Mouse (Mus musculus) neural tube, embryonic 11.5 days (tissue): ENCODE measurements around the gene Mlf2. TPM values are rescaled to one million over a fixed set of nuclear protein-coding genes. Genes with fewer than 3 reads are reported as not detected.
A peak's percentile ranks its signal among the peaks of the same experiment; 100 is the strongest.

Source experiments
- ATAC-seq: fragments of 200-750 bp; cut with Nextera tagmentation; 2 replicates; pipeline ENCODE4 v1.8.0; 2017; ENCODE audit warnings: moderate number of reproducible peaks, mild to moderate bottlenecking, moderate TSS enrichment, moderate library complexity; ENCODE audit not compliant: insufficient read depth, low FRiP score, low TSS enrichment
- DNase-seq: peaks from one replicate; pipeline ENCODE4 v3.0.0-alpha.2; 2015; ENCODE audit warnings: low spot score
- H3K27ac ChIP-seq: fragments of 300-500 bp; sonication (generic); 2 replicates; pipeline ENCODE4 v1.5.1; 2014; ENCODE audit warnings: low read depth, mild to moderate bottlenecking, low read length
- H3K27me3 ChIP-seq: fragments of 300-500 bp; sonication (generic); 2 replicates; pipeline ENCODE4 v1.6.1; 2014; ENCODE audit warnings: mild to moderate bottlenecking, low read length, mixed read lengths; ENCODE audit not compliant: control insufficient read depth, insufficient read depth
- H3K36me3 ChIP-seq: fragments of 300-500 bp; sonication (generic); 2 replicates; pipeline ENCODE4 v1.6.1; 2014; ENCODE audit warnings: mild to moderate bottlenecking, low read length, moderate library complexity, mixed read lengths; ENCODE audit not compliant: control insufficient read depth, insufficient read depth
- H3K4me1 ChIP-seq: fragments of 300-500 bp; sonication (generic); 2 replicates; pipeline ENCODE4 v1.6.1; 2014; ENCODE audit warnings: low read length, mixed read lengths; ENCODE audit not compliant: control insufficient read depth, insufficient read depth
- H3K4me2 ChIP-seq: fragments of 300-500 bp; sonication (generic); 2 replicates; pipeline ENCODE4 v1.6.1; 2014; ENCODE audit warnings: low read depth, mild to moderate bottlenecking, moderate library complexity
- H3K4me3 ChIP-seq: fragments of 300-500 bp; sonication (generic); 2 replicates; pipeline ENCODE4 v1.5.1; 2014; ENCODE audit warnings: low read depth, low read length
- H3K9ac ChIP-seq: fragments of 300-500 bp; sonication (generic); 2 replicates; pipeline ENCODE4 v1.6.1; 2014; ENCODE audit warnings: mild to moderate bottlenecking, low read length
- H3K9me3 ChIP-seq: fragments of 300-500 bp; sonication (generic); 2 replicates; pipeline ENCODE4 v1.6.1; 2016; ENCODE audit warnings: low read length; ENCODE audit not compliant: control insufficient read depth
- WGBS: fragments of 180-500 bp; shearing (Covaris S2); extraction: QIAGEN DNeasy Blood & Tissue Kit; methylation state at CpG from one replicate; pipeline ENCODE4 v1.1.7; 2014; 5-methylcytosine and 5-hydroxymethylcytosine counted together
- polyA plus RNA-seq: library from polyadenylated mRNA; unstranded; fragments of >200 nt; fragmentation: Nextera tagmentation; extraction: Ambion mirVana; gene quantifications from 2 replicates; pipeline ENCODE4 v1.2.1, GENCODE M21; 2014

Mlf2 gene
- polyA plus RNA-seq, 1 experiment from 2014 or later, result 513 TPM

GRCm38 (mm10) chr6:124925173-124925793, 5.9 kb upstream of the Mlf2 start:
- no peak for ATAC-seq
- no peaks in the 10 kb centered on the region for H3K27me3 ChIP-seq
- H3K27ac ChIP-seq, result no peak overlapping the region
- H3K36me3 ChIP-seq, result no peaks in the 10 kb centered on the region
- no peaks in the 10 kb centered on the region for H3K9me3 ChIP-seq
- no peak overlapping the region for H3K9ac ChIP-seq
- WGBS, result 35% methylated on average over 12 of the region's 12 CpGs
- H3K4me2 ChIP-seq, result no peak overlapping the region
- DNase-seq, result no peak
- H3K4me3 ChIP-seq, result no peak overlapping the region
- H3K4me1 ChIP-seq, result peaks cover 16% of the 10 kb centered on the region

- Histone ChIP-seq H3K27ac (no peak overlapping the region), H3K27me3 (no peaks in the 10 kb centered on the region), H3K36me3 (no peaks in the 10 kb centered on the region), H3K9me3 (no peaks in the 10 kb centered on the region), H3K4me2 (no peak overlapping the region), H3K4me1 (peaks cover 14% of the 10 kb centered on the region), H3K4me3 (no peak overlapping the region), H3K9ac (no peak overlapping the region)
- DNase-seq, result no peak
- WGBS, result 63% methylated on average over 5 of the region's 5 CpGs
- no peak for ATAC-seq
Measured at GRCm38 (mm10) chr6:124925941-124926340, 5.2 kb upstream of the Mlf2 start.

GRCm38 (mm10) chr6:124930231-124930630, 955 bp upstream of the Mlf2 start:
- no peak for DNase-seq
- ATAC-seq, result no peak
- 60% methylated on average over 1 of the region's 1 CpGs for WGBS

GRCm38 (mm10) chr6:124931525-124932313, 533 bp downstream of the Mlf2 start:
- Histone ChIP-seq H3K9ac (peak overlapping the region; percentile 96), H3K4me1 (peaks cover 14% of the 10 kb centered on the region), H3K27me3 (no peaks in the 10 kb centered on the region), H3K36me3 (peaks cover 18% of the 10 kb centered on the region), H3K27ac (peak overlapping the region; percentile 87), H3K4me3 (peak overlapping the region; percentile 97), H3K4me2 (peak overlapping the region; percentile 94), H3K9me3 (no peaks in the 10 kb centered on the region)
- WGBS, result 2% methylated on average over 48 of the region's 48 CpGs
- ATAC-seq (peak; percentile 73), DNase-seq (peak; percentile 56)

More at GRCm38 (mm10) chr6:124930231-124930630, 955 bp upstream of the Mlf2 start:
- peaks cover 16% of the 10 kb centered on the region for H3K4me1 ChIP-seq
- H3K4me3 ChIP-seq, result peak overlapping the region; percentile 97
- H3K4me2 ChIP-seq, result peak overlapping the region; percentile 94
- no peaks in the 10 kb centered on the region for H3K27me3 ChIP-seq
- H3K9me3 ChIP-seq, result no peaks in the 10 kb centered on the region
- H3K27ac ChIP-seq, result peak overlapping the region; percentile 87
- H3K36me3 ChIP-seq, result peaks cover 14% of the 10 kb centered on the region
- peak overlapping the region; percentile 96 for H3K9ac ChIP-seq

- WGBS, result 54% methylated on average over 12 of the region's 12 CpGs
- peaks cover 18% of the 10 kb centered on the region for H3K36me3 ChIP-seq
Measured at GRCm38 (mm10) chr6:124932314-124932695, 1.1 kb downstream of the Mlf2 start.

GRCm38 (mm10) chr6:124933127-124933526, 1.9 kb downstream of the Mlf2 start:
- peaks cover 19% of the 10 kb centered on the region for H3K36me3 ChIP-seq
- no peak for DNase-seq

More at GRCm38 (mm10) chr6:124932314-124932695, 1.1 kb downstream of the Mlf2 start:
- H3K27ac ChIP-seq, result peak overlapping the region; percentile 87; the same call in 1 of the 2 replicates
- H3K4me2 ChIP-seq, result peak overlapping the region; percentile 94
- peaks cover 14% of the 10 kb centered on the region for H3K4me1 ChIP-seq
- H3K9ac ChIP-seq, result peak overlapping the region; percentile 96
- DNase-seq (no peak), ATAC-seq (no peak)
- H3K4me3 ChIP-seq, result peak overlapping the region; percentile 97
- no peaks in the 10 kb centered on the region for H3K9me3 ChIP-seq
- H3K27me3 ChIP-seq, result no peaks in the 10 kb centered on the region

GRCm38 (mm10) chr6:124934670-124935069, 3.5 kb downstream of the Mlf2 start:
- H3K9me3 ChIP-seq, result no peaks in the 10 kb centered on the region
- H3K9ac ChIP-seq, result no peak overlapping the region
- H3K36me3 ChIP-seq, result peaks cover 23% of the 10 kb centered on the region
- H3K27me3 ChIP-seq, result no peaks in the 10 kb centered on the region
- WGBS, result 91% methylated on average over 7 of the region's 7 CpGs
- no peak overlapping the region for H3K27ac ChIP-seq
- DNase-seq, result no peak
- peaks cover 14% of the 10 kb centered on the region for H3K4me1 ChIP-seq
- no peak overlapping the region for H3K4me3 ChIP-seq
- no peak overlapping the region for H3K4me2 ChIP-seq
- ATAC-seq, result no peak

More at GRCm38 (mm10) chr6:124933127-124933526, 1.9 kb downstream of the Mlf2 start:
- Histone ChIP-seq H3K9me3 (no peaks in the 10 kb centered on the region), H3K4me3 (no peak overlapping the region), H3K27ac (no peak overlapping the region), H3K9ac (no peak overlapping the region), H3K27me3 (no peaks in the 10 kb centered on the region), H3K4me2 (no peak overlapping the region; the same call in 1 of the 2 replicates), H3K4me1 (peaks cover 14% of the 10 kb centered on the region)
- ATAC-seq, result no peak
- WGBS, result 93% methylated on average over 3 of the region's 3 CpGs

- no peak overlapping the region for H3K4me3 ChIP-seq
- H3K27ac ChIP-seq, result no peak overlapping the region
- no peaks in the 10 kb centered on the region for H3K9me3 ChIP-seq
- no peak overlapping the region for H3K9ac ChIP-seq
- 86% methylated on average over 1 of the region's 1 CpGs for WGBS
- no peak for DNase-seq
- no peaks in the 10 kb centered on the region for H3K27me3 ChIP-seq
- peaks cover 23% of the 10 kb centered on the region for H3K36me3 ChIP-seq
- H3K4me1 ChIP-seq, result peaks cover 9% of the 10 kb centered on the region
- no peak for ATAC-seq
- H3K4me2 ChIP-seq, result no peak overlapping the region
Measured at GRCm38 (mm10) chr6:124936681-124937080, 5.5 kb downstream of the Mlf2 start.
